Mouse (Mus musculus) MEL (cell line): ENCODE results near the gene Gm43064. TPM values are rescaled to one million over a fixed set of nuclear protein-coding genes. Genes with fewer than 3 reads are reported as not detected.

Experiments used
- DNase-seq: peaks from one replicate; pipeline ENCODE4 v3.0.0; 2011; ENCODE audit warnings: low read depth, low spot score
- H3K27ac ChIP-seq: 2 replicates; pipeline ENCODE4 v1.5.1; 2012; ENCODE audit warnings: low read depth, mild to moderate bottlenecking, control low read depth, low read length, moderate library complexity; ENCODE audit not compliant: control insufficient read depth
- H3K27me3 ChIP-seq, 2 experiments: fragments of 150-350 bp in 1 of 2; sonication (generic) in 1 of 2; 2 replicates each; pipeline ENCODE4 v1.6.1; 2012; ENCODE audit warnings: low read length in 2 of 2, mild to moderate bottlenecking in 2 of 2, improper control_type of control experiment in 1 of 2, moderate library complexity in 1 of 2; ENCODE audit not compliant: insufficient read depth in 2 of 2, control insufficient read depth in 1 of 2
- H3K36me3 ChIP-seq, 2 experiments: 2 replicates each; pipeline ENCODE4 v1.6.1; 2012 to 2014; ENCODE audit warnings: low read length in 2 of 2, improper control_type of control experiment in 1 of 2, inconsistent platforms in 1 of 2, mild to moderate bottlenecking in 1 of 2; ENCODE audit not compliant: insufficient read depth in 2 of 2, control insufficient read depth in 1 of 2
- H3K4me1 ChIP-seq, 2 experiments: fragments of 150-350 bp in 1 of 2; sonication (generic) in 1 of 2; 2 replicates each; pipeline ENCODE4 v1.6.1; 2012; ENCODE audit warnings: low read length in 2 of 2, improper control_type of control experiment in 1 of 2, mild to moderate bottlenecking in 1 of 2; ENCODE audit not compliant: insufficient read depth in 2 of 2, control insufficient read depth in 1 of 2
- H3K4me3 ChIP-seq, 2 experiments: fragments of 150-350 bp in 1 of 2; sonication (generic) in 1 of 2; 2 replicates each; pipeline ENCODE4 v1.5.1; 2012; ENCODE audit warnings: low read depth in 2 of 2, low read length in 2 of 2, mild to moderate bottlenecking in 2 of 2, moderate library complexity in 2 of 2, control low read depth in 1 of 2, improper control_type of control experiment in 1 of 2; ENCODE audit not compliant: control insufficient read depth in 1 of 2, insufficient read depth in 1 of 2
- H3K79me2 ChIP-seq: 2 replicates; pipeline ENCODE4 v1.6.1; 2012; ENCODE audit warnings: mild to moderate bottlenecking, low read length, moderate library complexity; ENCODE audit not compliant: control insufficient read depth, poor library complexity, insufficient read depth
- H3K9ac ChIP-seq: 2 replicates; pipeline ENCODE4 v1.6.1; 2012; ENCODE audit warnings: low read depth, mild to moderate bottlenecking, control low read depth, low read length, moderate library complexity; ENCODE audit not compliant: control insufficient read depth, poor library complexity, severe bottlenecking
- H3K9me3 ChIP-seq: fragments of 150-350 bp; sonication (generic); replicated peaks from 2 replicates; pipeline ENCODE4 v1.6.1; 2012; ENCODE audit warnings: mild to moderate bottlenecking, low read length, improper control_type of control experiment, moderate library complexity; ENCODE audit not compliant: insufficient read depth
- CHD2 ChIP-seq: IDR thresholded peaks from 2 replicates; pipeline ENCODE4 v1.6.1; 2011; ENCODE audit warnings: low read length, improper control_type of control experiment
- CTCF ChIP-seq, 3 experiments: IDR thresholded peaks in 2 of 3; conservative IDR thresholded peaks in 1 of 3; 2 replicates each; pipeline ENCODE4 v1.5.1; 2011 to 2012; ENCODE audit warnings: low read length in 3 of 3, low read depth in 2 of 3, mild to moderate bottlenecking in 2 of 3, improper control_type of control experiment in 1 of 3, inconsistent platforms in 1 of 3, mixed read lengths in 1 of 3, moderate library complexity in 1 of 3; ENCODE audit not compliant: control insufficient read depth in 1 of 3, insufficient read depth in 1 of 3, poor library complexity in 1 of 3, severe bottlenecking in 1 of 3
- EP300 ChIP-seq, 2 experiments: IDR thresholded peaks; 2 replicates each; pipeline ENCODE4 v1.6.1; 2011; ENCODE audit warnings: improper control_type of control experiment in 2 of 2, low read length in 2 of 2, low read depth in 1 of 2, mild to moderate bottlenecking in 1 of 2
- GATA1 ChIP-seq: IDR thresholded peaks from 2 replicates; pipeline ENCODE4 v1.6.1; 2011; ENCODE audit warnings: low read depth, low read length, improper control_type of control experiment
- MAFK ChIP-seq: IDR thresholded peaks from 2 replicates; pipeline ENCODE4 v1.6.1; 2011; ENCODE audit warnings: low read depth, mild to moderate bottlenecking, low read length, improper control_type of control experiment, borderline replicate concordance
- MAX ChIP-seq: IDR thresholded peaks from 2 replicates; pipeline ENCODE4 v1.6.1; 2011; ENCODE audit warnings: low read length, improper control_type of control experiment
- MAZ ChIP-seq: IDR thresholded peaks from 2 replicates; pipeline ENCODE4 v1.6.1; 2012; ENCODE audit warnings: low read depth, mild to moderate bottlenecking, inconsistent platforms, low read length, improper control_type of control experiment
- MEF2A ChIP-seq: IDR thresholded peaks from 2 replicates; pipeline ENCODE4 v1.6.1; 2014; ENCODE audit warnings: low read depth, mild to moderate bottlenecking, inconsistent platforms, low read length, improper control_type of control experiment; ENCODE audit not compliant: poor library complexity, insufficient replicate concordance, severe bottlenecking; ENCODE audit errors: extremely low read depth
- MXI1 ChIP-seq: IDR thresholded peaks from 2 replicates; pipeline ENCODE4 v1.6.1; 2011; ENCODE audit warnings: mild to moderate bottlenecking, low read depth, low read length, improper control_type of control experiment
- MYB ChIP-seq: IDR thresholded peaks from 2 replicates; pipeline ENCODE4 v1.6.1; 2011; ENCODE audit warnings: mild to moderate bottlenecking, low read depth, low read length, improper control_type of control experiment
- NELFE ChIP-seq: IDR thresholded peaks from 2 replicates; pipeline ENCODE4 v1.6.1; 2011; ENCODE audit warnings: low read depth, low read length, improper control_type of control experiment
- POLR2A ChIP-seq, 2 experiments: IDR thresholded peaks; 2 replicates each; pipeline ENCODE4 v1.6.1; 2011 to 2012; ENCODE audit warnings: low read length in 2 of 2, mild to moderate bottlenecking in 2 of 2, control low read depth in 1 of 2, improper control_type of control experiment in 1 of 2, low read depth in 1 of 2, moderate library complexity in 1 of 2; ENCODE audit not compliant: control insufficient read depth in 1 of 2, insufficient read depth in 1 of 2, poor library complexity in 1 of 2
- POLR2AphosphoS5 ChIP-seq: IDR thresholded peaks from 2 replicates; pipeline ENCODE4 v1.6.1; 2012; ENCODE audit warnings: low read depth, borderline replicate concordance, mild to moderate bottlenecking, inconsistent platforms, low read length, moderate library complexity, mixed read lengths
- RAD21 ChIP-seq: IDR thresholded peaks from 2 replicates; pipeline ENCODE4 v1.6.1; 2011; ENCODE audit warnings: mild to moderate bottlenecking, low read depth, low read length, improper control_type of control experiment
- RCOR1 ChIP-seq: IDR thresholded peaks from 2 replicates; pipeline ENCODE4 v1.6.1; 2012; ENCODE audit warnings: low read depth, mild to moderate bottlenecking, inconsistent platforms, low read length, improper control_type of control experiment
- SIN3A ChIP-seq: IDR thresholded peaks from 2 replicates; pipeline ENCODE4 v1.6.1; 2012; ENCODE audit warnings: low read length, improper control_type of control experiment, inconsistent platforms
- SMC3 ChIP-seq: IDR thresholded peaks from 2 replicates; pipeline ENCODE4 v1.6.1; 2011; ENCODE audit warnings: low read depth, low read length, improper control_type of control experiment
- TBP ChIP-seq: IDR thresholded peaks from 2 replicates; pipeline ENCODE4 v1.8.0; 2011; ENCODE audit warnings: low read depth, low read length, improper control_type of control experiment
- TCF12 ChIP-seq: IDR thresholded peaks from 2 replicates; pipeline ENCODE4 v1.6.1; 2014; ENCODE audit warnings: low read depth, mild to moderate bottlenecking, inconsistent platforms, low read length, improper control_type of control experiment, moderate library complexity
- UBTF ChIP-seq: IDR thresholded peaks from 2 replicates; pipeline ENCODE4 v1.6.1; 2012; ENCODE audit warnings: low read depth, mild to moderate bottlenecking, inconsistent platforms, low read length, improper control_type of control experiment, moderate library complexity, borderline replicate concordance; ENCODE audit not compliant: insufficient read depth
- ZKSCAN1 ChIP-seq: IDR thresholded peaks from 2 replicates; pipeline ENCODE4 v1.6.1; 2012; ENCODE audit warnings: low read depth, mild to moderate bottlenecking, inconsistent platforms, low read length, improper control_type of control experiment, moderate library complexity
- ZMIZ1 ChIP-seq: IDR thresholded peaks from 2 replicates; pipeline ENCODE4 v1.6.1; 2012; ENCODE audit warnings: low read depth, mild to moderate bottlenecking, inconsistent platforms, low read length, improper control_type of control experiment, moderate library complexity
- polyA plus RNA-seq, 2 experiments: library from polyadenylated mRNA; stranded (reverse) in 1 of 2; unstranded in 1 of 2; fragments of >175 nt in 1 of 2; fragments of >200 nt in 1 of 2; gene quantifications; 2 replicates each; pipeline versions ENCODE4 v1.2.1 to v1.2.4; 2012; ENCODE audit warnings: low replicate concordance in 2 of 2, low read depth in 1 of 2; ENCODE audit not compliant: insufficient read length in 2 of 2, insufficient read depth in 1 of 2, missing spikeins in 1 of 2
- total RNA-seq: library from RNA; depleted of rRNA; stranded (reverse); fragments of 300-350 nt; gene quantifications from 2 replicates; pipeline ENCODE4 v1.2.3, GENCODE M21; 2012

Gm43064 gene
- total and polyA plus RNA-seq, 3 experiments, result 0.14 to 0.50 TPM; not detected in 1

- TF ChIP-seq MAZ (no peak), POLR2AphosphoS5 (no peak), MAX (no peak), EP300 (IDR thresholded peaks at IDR 0.05; ENCODE audit: low read depth in 1 of 2, low read length in 2 of 2) (no peak)
These were observed 42.1 kb downstream of the Gm43064 start (continued) for GRCm38 (mm10) chr3:103851481-103851880.

- Histone ChIP-seq H3K27me3 (no peaks in the 10 kb centered on the region), H3K4me3 (no peak overlapping the region), H3K9ac (no peak overlapping the region), H3K27ac (no peak overlapping the region), H3K4me1 (peaks cover 0 to 5% of the 10 kb centered on the region in 2 experiments; a peak in 2 of 4 replicates), H3K9me3 (no peaks in the 10 kb centered on the region), H3K36me3 (peaks cover 0 to 5% of the 10 kb centered on the region in 2 experiments; a peak in 2 of 4 replicates), H3K79me2 (no peaks in the 10 kb centered on the region)
- DNase-seq, result no peak
- TF ChIP-seq MAX (no peak), CHD2 (no peak), SIN3A (no peak), RCOR1 (no peak)
These were observed 42.5 kb downstream of the Gm43064 start for GRCm38 (mm10) chr3:103851882-103852281.

- H3K9ac ChIP-seq, result no peak overlapping the region
- H3K27me3 ChIP-seq, result no peaks in the 10 kb centered on the region
- no peaks in the 10 kb centered on the region for H3K9me3 ChIP-seq
- TF ChIP-seq SMC3, result peak; percentile 31
- TF ChIP-seq MEF2A, result no peak
- TF ChIP-seq RAD21, result peak; percentile 32
- peak in 2 of 3 experiments; percentile 24 to 45; a peak in 3 of 6 replicates for TF ChIP-seq CTCF (IDR thresholded peaks at IDR 0.05 in 2 of 3, conservative IDR thresholded peaks at IDR 0.05 in 1 of 3; ENCODE audit: control insufficient read depth in 1 of 3, insufficient read depth in 1 of 3, low read depth in 2 of 3, low read length in 3 of 3, poor library complexity in 1 of 3, severe bottlenecking in 1 of 3)
- no peak for TF ChIP-seq MAX
- H3K36me3 ChIP-seq, result peaks cover 0 to 6% of the 10 kb centered on the region in 2 experiments; a peak in 2 of 4 replicates
- H3K4me1 ChIP-seq, result peaks cover 0 to 9% of the 10 kb centered on the region in 2 experiments; a peak in 2 of 4 replicates
- H3K4me3 ChIP-seq, result no peak overlapping the region
- H3K27ac ChIP-seq, result no peak overlapping the region
- H3K79me2 ChIP-seq, result no peaks in the 10 kb centered on the region
- DNase-seq, result peak; percentile 59
These were observed 43.4 kb downstream of the Gm43064 start for GRCm38 (mm10) chr3:103852565-103853299.

GRCm38 (mm10) chr3:103853804-103854203 is 44.4 kb downstream of the Gm43064 start:
- no peak for DNase-seq
- H3K27ac ChIP-seq, result no peak overlapping the region
- H3K9ac ChIP-seq, result no peak overlapping the region
- no peaks in the 10 kb centered on the region for H3K9me3 ChIP-seq
- no peaks in the 10 kb centered on the region for H3K79me2 ChIP-seq
- peaks cover 1 to 15% of the 10 kb centered on the region in 2 experiments; a peak in 2 of 4 replicates for H3K4me1 ChIP-seq
- H3K27me3 ChIP-seq, result no peaks in the 10 kb centered on the region
- peaks cover 0 to 10% of the 10 kb centered on the region in 2 experiments; a peak in 2 of 4 replicates for H3K36me3 ChIP-seq
- H3K4me3 ChIP-seq, result no peak overlapping the region
- TF ChIP-seq UBTF (no peak), MAFK (no peak), ZMIZ1 (no peak), TCF12 (no peak), NELFE (no peak), CHD2 (no peak), ZKSCAN1 (no peak), CTCF (IDR thresholded peaks at IDR 0.05 in 2 of 3, conservative IDR thresholded peaks at IDR 0.05 in 1 of 3; ENCODE audit: control insufficient read depth in 1 of 3, insufficient read depth in 1 of 3, low read depth in 2 of 3, low read length in 3 of 3, poor library complexity in 1 of 3, severe bottlenecking in 1 of 3) (no peak), MXI1 (no peak), RAD21 (no peak), MYB (no peak), GATA1 (no peak), SMC3 (no peak), POLR2A (IDR thresholded peaks at IDR 0.05; ENCODE audit: control insufficient read depth in 1 of 2, insufficient read depth in 1 of 2, low read depth in 1 of 2, low read length in 2 of 2, poor library complexity in 1 of 2) (no peak), EP300 (IDR thresholded peaks at IDR 0.05; ENCODE audit: low read depth in 1 of 2, low read length in 2 of 2) (no peak), TBP (no peak)
